Mouse (Mus musculus) CD4-positive helper T cell, adult 2 months (primary cell): Measurements from ENCODE around the gene C8g.
A peak's percentile ranks its signal among the peaks of the same experiment; 100 is the strongest.

Experiments
- DNase-seq: peaks from one replicate; pipeline ENCODE4 v3.0.0-alpha.2; 2012; ENCODE audit warnings: low read depth, missing footprints, low spot score

C8g gene

GRCm38 (mm10) chr2:25500576-25501405, 728 bp downstream of the C8g start, which contains the start of gene Fbxw5:
Gene Fbxw5 (plus strand): TSS chr2:25500750.
- DNase-seq: peak; percentile 97

- no peak for DNase-seq
Observed at GRCm38 (mm10) chr2:25500071-25500575, 1.4 kb downstream of the C8g start.

- no peak for DNase-seq
Observed at GRCm38 (mm10) chr2:25498622-25499478, 2.7 kb downstream of the C8g start.

GRCm38 (mm10) chr2:25497846-25498575, 3.5 kb downstream of the C8g start:
- no peak for DNase-seq

GRCm38 (mm10) chr2:25496462-25496861, 5.1 kb downstream of the C8g start:
- peak; percentile 52 for DNase-seq

- DNase-seq: no peak
Observed at GRCm38 (mm10) chr2:25493476-25493961, 8.0 kb downstream of the C8g start, which contains the start of gene Lcn12. Gene Lcn12 (minus strand): TSS chr2:25493911.

GRCm38 (mm10) chr2:25492988-25493387, 8.5 kb downstream of the C8g start:
- no peak for DNase-seq

- DNase-seq: no peak
Observed at GRCm38 (mm10) chr2:25488671-25489068, 12.8 kb downstream of the C8g start.

GRCm38 (mm10) chr2:25487965-25488670, 13.4 kb downstream of the C8g start:
- no peak for DNase-seq

GRCm38 (mm10) chr2:25484901-25485647, 16.4 kb downstream of the C8g start:
- no peak for DNase-seq

GRCm38 (mm10) chr2:25482969-25483368, 18.6 kb downstream of the C8g start:
- DNase-seq: peak; percentile 81

GRCm38 (mm10) chr2:25480541-25480940, 21.0 kb downstream of the C8g start:
- no peak for DNase-seq

- DNase-seq: no peak
Observed at GRCm38 (mm10) chr2:25479551-25480311, 21.8 kb downstream of the C8g start.

GRCm38 (mm10) chr2:25477967-25478675, 23.4 kb downstream of the C8g start:
- no peak for DNase-seq

GRCm38 (mm10) chr2:25477541-25477940, 24.0 kb downstream of the C8g start:
- DNase-seq: no peak

- no peak for DNase-seq
Observed at GRCm38 (mm10) chr2:25472550-25472949, 29.0 kb downstream of the C8g start.

GRCm38 (mm10) chr2:25469969-25470368, 31.6 kb downstream of the C8g start, which contains the start of gene Ptgds:
Gene Ptgds (minus strand): TSS chr2:25470046.
- no peak for DNase-seq
